Mouse (Mus musculus) small intestine, adult 2 months (tissue): ENCODE measurements around the gene Rnf216.

Experiments used
- CTCF ChIP-seq: fragments of 200-500 bp; IDR thresholded peaks from 2 replicates; pipeline ENCODE4 v1.5.1; 2012; ENCODE audit warnings: low read depth, mild to moderate bottlenecking, control low read depth, inconsistent platforms, low read length, moderate library complexity, mixed read lengths; ENCODE audit not compliant: insufficient replicate concordance, insufficient read length; ENCODE audit errors: extremely low read depth
- POLR2A ChIP-seq: fragments of 200-500 bp; IDR thresholded peaks from 2 replicates; pipeline ENCODE4 v1.6.1; 2012; ENCODE audit warnings: low read depth, mild to moderate bottlenecking, control low read depth, inconsistent platforms, low read length, moderate library complexity

DNA sequence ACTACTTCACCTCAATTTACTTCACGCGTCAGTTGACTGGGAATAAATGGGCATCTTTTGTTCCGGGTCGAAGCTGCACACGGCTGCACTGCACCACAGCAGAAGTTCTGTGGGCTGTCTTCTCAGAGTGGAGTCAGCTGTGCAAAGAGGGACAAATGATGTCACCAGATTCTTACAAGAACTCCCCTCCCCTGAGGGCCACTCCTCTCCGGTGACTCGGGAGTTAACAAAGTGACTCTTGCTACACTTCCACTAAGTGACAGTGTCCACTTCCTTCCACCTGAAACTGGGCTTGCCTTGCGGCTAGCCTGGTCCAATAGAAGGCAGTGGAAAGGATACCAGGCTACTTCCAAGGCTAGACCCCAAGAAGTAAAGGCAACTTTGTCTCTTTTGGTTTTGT, 9.3 kb upstream of the Rnf216 start:
- TF ChIP-seq CTCF (no peak), POLR2A (no peak)
